Mouse (Mus musculus): ENCODE results near the gene Il15ra.

Il15ra gene

GRCm38 (mm10) chr2:11705201-11706025 lies at the start of gene Il15ra:
Il15ra (plus strand) TSS chr2:11705290.
- DNase-seq (ENCODE audit: low read depth, low spot score), result no peak

DNA sequence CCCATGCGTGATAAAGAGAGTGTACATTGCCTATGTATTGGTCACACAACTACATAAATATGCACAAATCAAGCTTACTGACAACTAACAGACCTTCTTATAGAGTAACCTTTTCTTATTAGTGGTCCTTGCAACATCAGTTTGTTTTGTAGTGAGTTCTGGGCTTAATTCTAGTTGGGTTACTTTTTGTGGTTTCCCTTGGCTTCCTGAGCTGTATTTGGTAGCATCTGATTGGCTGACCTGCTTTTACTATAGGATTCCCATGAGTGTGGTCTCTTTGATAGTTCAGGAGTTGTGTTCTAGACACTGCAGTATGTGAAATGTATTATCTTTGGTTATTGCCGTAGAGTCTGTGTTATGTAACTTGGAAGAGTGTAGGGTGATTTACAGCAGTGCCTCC lies 47.5 kb upstream of the Il15ra start:
- DNase-seq (ENCODE audit: low read depth, low spot score), result no peak

- DNase-seq (ENCODE audit: low read depth, low spot score), result no peak
Measured at GRCm38 (mm10) chr2:11659263-11659662, 45.8 kb upstream of the Il15ra start.

DNA sequence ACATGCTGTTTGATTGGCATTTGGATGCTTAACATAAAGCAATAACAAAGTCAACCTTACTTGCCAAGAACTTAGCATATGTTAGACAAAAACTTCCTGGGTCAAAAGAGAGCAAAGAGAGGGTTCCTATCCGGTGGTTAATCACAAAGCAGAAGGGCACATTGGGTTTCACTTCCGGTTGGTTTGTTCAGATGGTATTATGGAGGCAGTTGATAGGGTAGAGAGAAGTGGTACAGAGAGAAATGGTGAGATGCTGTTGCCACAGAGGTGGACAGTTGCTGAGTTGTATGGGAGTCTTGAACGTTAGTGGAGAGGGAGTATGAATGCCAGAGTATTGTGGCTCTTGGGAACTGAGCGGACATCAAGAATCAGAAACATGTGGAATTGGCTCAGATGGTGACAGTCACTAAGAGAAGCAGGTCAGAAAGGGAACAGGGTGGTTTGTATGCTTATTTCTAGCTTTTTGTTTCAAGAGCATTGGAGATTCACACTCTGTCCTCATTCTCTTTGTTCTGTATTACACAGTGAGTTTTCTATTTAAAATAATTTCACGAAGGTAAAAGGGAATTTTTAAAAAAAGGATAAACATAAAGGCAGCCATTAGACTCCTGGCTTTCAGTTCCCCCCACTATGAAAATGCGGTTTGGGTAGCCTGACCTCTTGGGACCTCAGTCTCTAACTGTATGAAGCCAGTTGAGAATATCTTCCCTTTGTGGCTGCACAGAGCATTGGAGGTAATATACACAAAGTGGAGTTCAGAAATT lies 42.8 kb upstream of the Il15ra start:
- DNase-seq (ENCODE audit: low read depth, low spot score), result no peak

GRCm38 (mm10) chr2:11662907-11663230 lies 42.2 kb upstream of the Il15ra start:
- DNase-seq (ENCODE audit: low read depth, low spot score), result no peak

DNA sequence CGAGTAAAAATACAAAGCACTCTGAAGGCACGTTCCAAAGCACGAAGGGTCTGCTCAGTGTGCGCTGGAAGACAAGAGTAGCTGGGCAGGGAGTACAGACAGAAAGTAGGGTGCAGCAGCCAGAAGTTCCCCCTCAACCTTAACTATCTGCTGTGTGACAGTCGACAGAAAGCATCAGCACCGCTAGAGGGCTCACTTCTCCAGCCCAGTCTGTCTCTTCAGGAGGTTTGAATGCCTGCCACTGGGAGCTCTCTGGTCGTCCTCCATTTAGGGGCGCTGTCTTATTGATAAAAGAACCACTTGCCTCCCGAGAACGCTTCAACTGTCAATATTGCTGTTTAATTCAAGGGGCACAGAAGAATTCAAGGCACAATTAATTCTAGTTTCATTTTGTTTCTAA lies 41.1 kb upstream of the Il15ra start:
- peak; percentile 59 for DNase-seq (ENCODE audit: low read depth, low spot score)

- DNase-seq (ENCODE audit: low read depth, low spot score), result no peak
Measured at GRCm38 (mm10) chr2:11664367-11664766, 40.7 kb upstream of the Il15ra start.

DNA sequence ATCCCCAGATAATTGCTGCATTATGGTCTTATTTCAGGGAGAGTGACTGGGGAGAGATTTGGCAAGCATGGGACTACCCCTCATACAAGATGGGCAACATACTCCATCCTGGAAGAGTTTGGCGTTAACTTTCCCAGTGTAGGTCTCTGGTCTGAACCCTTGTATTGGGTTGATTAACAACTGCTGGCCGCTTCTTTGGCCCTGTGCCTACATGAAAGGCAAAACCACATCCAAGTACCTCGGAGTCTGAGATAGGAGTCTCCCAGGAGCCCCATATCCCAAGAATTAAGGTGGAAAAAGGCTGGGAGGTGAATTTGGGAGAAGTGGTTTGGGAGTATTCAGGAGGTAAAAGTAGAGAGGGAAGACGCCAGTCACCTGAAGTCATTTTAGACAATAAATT lies 40.3 kb upstream of the Il15ra start:
- DNase-seq (ENCODE audit: low read depth, low spot score), result no peak

GRCm38 (mm10) chr2:11665326-11665725 lies 39.8 kb upstream of the Il15ra start:
- no peak for DNase-seq (ENCODE audit: low read depth, low spot score)

DNA sequence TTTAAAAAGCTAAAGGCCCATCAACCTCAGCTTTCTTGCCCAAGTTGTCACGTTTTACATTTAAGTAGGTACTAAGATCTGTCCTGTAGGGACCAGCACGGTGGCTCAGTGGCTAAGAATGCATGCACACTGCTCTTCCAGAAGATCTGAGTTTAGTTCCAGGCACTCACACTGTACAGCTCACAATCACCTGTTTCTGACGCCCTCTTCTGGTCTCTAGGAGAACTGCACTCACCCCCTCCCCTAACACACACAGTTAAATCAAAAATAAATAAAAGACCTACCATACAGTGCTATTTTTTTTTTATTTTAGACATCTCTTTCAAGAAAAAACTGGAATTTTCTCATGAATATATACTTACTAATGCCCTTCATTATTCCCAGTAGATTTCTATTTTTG lies 32.9 kb upstream of the Il15ra start:
- DNase-seq (ENCODE audit: low read depth, low spot score), result peak; percentile 16

GRCm38 (mm10) chr2:11679626-11680025 lies 25.5 kb upstream of the Il15ra start:
- no peak for DNase-seq (ENCODE audit: low read depth, low spot score)

GRCm38 (mm10) chr2:11682712-11683111 lies 22.4 kb upstream of the Il15ra start:
- DNase-seq (ENCODE audit: low read depth, low spot score), result no peak

- DNase-seq (ENCODE audit: low read depth, low spot score), result no peak
Measured at GRCm38 (mm10) chr2:11686512-11686911, 18.6 kb upstream of the Il15ra start.

- DNase-seq (ENCODE audit: low read depth, low spot score), result no peak
Measured at GRCm38 (mm10) chr2:11687436-11687835, 17.7 kb upstream of the Il15ra start.

DNA sequence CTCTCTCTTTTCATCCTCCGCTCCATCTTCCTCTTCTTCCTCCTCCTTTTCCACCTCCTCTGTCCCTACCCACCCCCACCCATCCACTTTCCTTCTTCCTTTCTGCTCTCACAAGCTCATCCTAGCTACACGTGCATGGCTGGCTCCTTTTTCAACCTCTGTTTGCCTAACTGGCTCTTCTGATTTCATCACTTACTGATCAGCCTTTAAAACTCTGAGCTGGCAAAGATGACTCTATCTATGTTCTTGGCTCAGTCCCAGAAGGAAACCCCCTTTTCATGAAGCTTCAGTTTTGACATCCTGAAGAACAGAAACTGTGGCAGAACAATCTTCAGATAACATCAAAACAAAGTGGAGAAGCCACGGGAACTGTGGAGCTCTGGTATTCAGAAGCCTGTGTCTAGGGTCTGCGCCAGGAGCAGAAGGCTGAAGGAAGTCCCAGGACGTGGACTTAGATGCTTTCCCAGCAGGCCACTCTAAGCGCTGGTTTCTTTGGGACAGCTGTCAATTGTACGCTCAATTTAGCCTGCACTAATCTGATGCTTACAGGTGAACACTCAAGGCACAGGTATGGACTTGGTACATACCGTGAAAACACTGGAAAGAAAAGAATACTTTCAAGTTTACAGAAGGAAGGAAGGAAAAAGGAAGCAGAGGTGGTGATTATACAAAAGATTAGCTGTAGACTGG lies 14.7 kb upstream of the Il15ra start:
- no peak for DNase-seq (ENCODE audit: low read depth, low spot score)

GRCm38 (mm10) chr2:11693352-11693751 lies 11.7 kb upstream of the Il15ra start:
- no peak for DNase-seq (ENCODE audit: low read depth, low spot score)

- no peak for DNase-seq (ENCODE audit: low read depth, low spot score)
Measured at GRCm38 (mm10) chr2:11694104-11694503, 11.0 kb upstream of the Il15ra start.

DNA sequence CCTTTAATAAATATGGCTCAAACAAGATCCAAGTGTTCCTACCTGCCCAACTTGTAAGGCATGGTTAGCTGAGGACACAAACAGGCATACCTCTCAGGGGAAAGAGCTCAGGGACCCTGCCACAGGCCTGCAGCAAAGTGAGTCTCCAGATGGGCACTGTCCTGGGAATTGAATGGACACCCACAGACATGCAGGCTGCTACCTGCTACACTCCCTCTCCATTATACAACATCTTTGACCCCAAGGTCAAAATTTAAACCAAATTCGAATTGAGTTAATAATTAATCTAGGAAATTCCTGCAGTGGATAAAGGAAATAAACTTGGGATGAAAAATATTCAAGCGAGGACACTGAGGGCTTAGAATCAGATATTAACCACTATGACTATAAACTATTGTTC lies 9.2 kb upstream of the Il15ra start:
- no peak for DNase-seq (ENCODE audit: low read depth, low spot score)

- DNase-seq (ENCODE audit: low read depth, low spot score), result no peak
Measured at GRCm38 (mm10) chr2:11698994-11699393, 6.1 kb upstream of the Il15ra start.

DNA sequence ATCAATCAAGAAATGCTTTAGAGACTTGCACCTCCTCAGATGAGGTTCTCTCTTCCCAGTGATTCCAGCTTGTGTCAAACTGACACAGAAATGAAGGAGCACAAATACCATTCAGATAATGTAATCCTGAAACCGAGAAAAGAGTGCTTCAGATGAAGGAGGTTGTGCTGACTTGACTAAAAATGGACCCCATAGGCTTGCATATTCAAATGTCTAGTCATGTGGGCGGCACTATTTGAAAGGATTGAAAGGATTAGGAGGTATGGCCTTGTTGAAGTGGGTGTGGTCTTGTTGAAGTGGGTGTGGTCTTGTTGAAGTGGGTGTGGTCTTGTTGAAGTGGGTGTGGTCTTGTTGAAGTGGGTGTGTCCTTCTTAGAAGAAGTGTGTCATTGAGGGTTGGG lies 5.2 kb upstream of the Il15ra start:
- DNase-seq (ENCODE audit: low read depth, low spot score), result no peak

- DNase-seq (ENCODE audit: low read depth, low spot score), result no peak
Measured at GRCm38 (mm10) chr2:11706030-11706745, 1.1 kb downstream of the Il15ra start.

- DNase-seq (ENCODE audit: low read depth, low spot score), result no peak
Measured at GRCm38 (mm10) chr2:11706746-11707065, 1.6 kb downstream of the Il15ra start.

All from WW6 (cell line).